Mouse (Mus musculus) kidney, postnatal 0 days (tissue): Measurements from ENCODE around the gene Chic1. TPM values are rescaled to one million over a fixed set of nuclear protein-coding genes. Genes with fewer than 3 reads are reported as not detected.

Experiments
- ATAC-seq: fragments of 200-750 bp; cut with Nextera tagmentation; replicated peaks from 2 replicates; pipeline ENCODE4 v1.8.0; 2017; ENCODE audit warnings: low read depth, moderate number of reproducible peaks, moderate TSS enrichment, moderate library complexity; ENCODE audit not compliant: low FRiP score
- DNase-seq: peaks from one replicate; pipeline ENCODE4 v3.0.0-alpha.2; 2016; ENCODE audit warnings: low spot score
- H3K27ac ChIP-seq: fragments of 300-500 bp; sonication (generic); 2 replicates; pipeline ENCODE4 v1.5.1; 2014; ENCODE audit warnings: mild to moderate bottlenecking
- H3K27me3 ChIP-seq: fragments of 300-500 bp; sonication (generic); 2 replicates; pipeline ENCODE4 v1.6.1; 2014; ENCODE audit warnings: low read length, mixed read lengths; ENCODE audit not compliant: insufficient read depth
- H3K36me3 ChIP-seq: fragments of 300-500 bp; sonication (generic); 2 replicates; pipeline ENCODE4 v1.6.1; 2014; ENCODE audit warnings: low read length, mixed read lengths; ENCODE audit not compliant: insufficient read depth
- H3K4me1 ChIP-seq: fragments of 300-500 bp; sonication (generic); replicated peaks from 2 replicates; pipeline ENCODE4 v1.6.1; 2014; ENCODE audit warnings: antibody characterized with exemption, low read length, mixed read lengths; ENCODE audit not compliant: insufficient read depth
- H3K4me2 ChIP-seq: fragments of 300-500 bp; sonication (generic); 2 replicates; pipeline ENCODE4 v1.6.1; 2014; ENCODE audit warnings: mild to moderate bottlenecking, low read length, moderate library complexity, mixed read lengths
- H3K4me3 ChIP-seq: fragments of 300-500 bp; sonication (generic); replicated peaks from 2 replicates; pipeline ENCODE4 v1.5.1; 2014; ENCODE audit warnings: low read depth, low read length
- H3K9ac ChIP-seq: fragments of 300-500 bp; sonication (generic); 2 replicates; pipeline ENCODE4 v1.6.1; 2014; ENCODE audit warnings: low read depth, low read length
- H3K9me3 ChIP-seq: fragments of 300-500 bp; sonication (generic); replicated peaks from 2 replicates; pipeline ENCODE4 v1.6.1; 2016; ENCODE audit warnings: low read length, inconsistent platforms, mixed read lengths
- CTCF ChIP-seq: IDR thresholded peaks from 2 replicates; pipeline ENCODE4 v1.5.1; 2016; ENCODE audit warnings: antibody characterized with exemption, low read depth, mild to moderate bottlenecking, moderate library complexity
- WGBS: fragments of 180-500 bp; shearing (Covaris S2); extraction: QIAGEN DNeasy Blood & Tissue Kit; methylation state at CpG from one replicate; pipeline ENCODE4 v1.1.7; 2014; 5-methylcytosine and 5-hydroxymethylcytosine counted together
- polyA plus RNA-seq: library from polyadenylated mRNA; unstranded; fragments of >200 nt; fragmentation: Nextera tagmentation; extraction: Ambion mirVana; gene quantifications from 2 replicates; pipeline ENCODE4 v1.2.1, GENCODE M21; 2015

The Chic1 gene
- polyA plus RNA-seq, 1 experiment from 2014 or later = 1.6 TPM

DNA sequence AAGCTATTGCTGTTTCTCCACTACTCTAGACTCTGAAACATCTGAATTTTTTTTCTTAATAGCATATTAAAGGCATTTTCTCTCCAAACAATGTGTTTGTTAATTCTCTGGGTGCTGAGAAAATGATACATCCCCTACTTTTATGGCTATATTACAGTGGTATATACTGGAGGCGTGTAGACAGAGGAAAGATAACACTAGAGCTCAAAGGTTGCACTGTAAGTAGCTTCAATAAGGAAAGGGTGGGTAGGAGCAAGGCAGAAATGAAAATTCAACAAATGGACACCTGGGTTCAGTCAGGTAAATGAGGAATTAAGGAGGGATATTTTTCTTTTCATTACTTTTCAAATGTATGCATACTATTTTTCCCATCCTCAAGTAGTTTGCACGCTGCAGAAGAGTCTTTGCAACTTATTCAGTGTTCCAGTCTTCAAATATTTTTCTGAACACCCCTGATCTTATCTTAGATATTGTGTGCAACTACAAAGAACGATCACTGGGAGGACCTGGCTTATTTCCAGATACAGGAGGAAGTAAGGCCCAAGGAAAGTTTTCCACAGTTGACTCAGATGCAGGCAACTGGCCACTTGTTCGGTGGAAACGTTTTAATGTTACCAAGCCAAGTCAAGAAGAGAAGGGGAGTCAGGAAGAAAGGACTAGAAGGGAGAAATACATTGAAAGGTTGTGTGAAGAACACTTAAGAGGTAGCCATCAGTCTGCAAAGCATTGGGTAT, 25.0 kb upstream of the Chic1 start:
- Histone ChIP-seq H3K9ac (no peak overlapping the region), H3K4me3 (no peak overlapping the region), H3K4me1 (no peaks in the 10 kb centered on the region), H3K36me3 (no peaks in the 10 kb centered on the region), H3K27me3 (no peaks in the 10 kb centered on the region), H3K9me3 (no peaks in the 10 kb centered on the region), H3K4me2 (no peak overlapping the region), H3K27ac (no peak overlapping the region)
- ATAC-seq = no peak
- WGBS = 55% methylated on average over 5 of the region's 5 CpGs
- TF ChIP-seq CTCF = no peak
- no peak for DNase-seq

- DNase-seq (no peak), ATAC-seq (no peak)
- Histone ChIP-seq H3K27ac (no peak overlapping the region), H3K36me3 (no peaks in the 10 kb centered on the region), H3K9ac (no peak overlapping the region), H3K9me3 (no peaks in the 10 kb centered on the region), H3K27me3 (no peaks in the 10 kb centered on the region; the same call in 1 of the 2 replicates), H3K4me3 (no peak overlapping the region), H3K4me1 (no peaks in the 10 kb centered on the region), H3K4me2 (no peak overlapping the region)
- no peak for TF ChIP-seq CTCF
- WGBS = 73% methylated on average over 3 of the region's 3 CpGs
These were observed 14.7 kb upstream of the Chic1 start for GRCm38 (mm10) chrX:103341369-103342113.

DNA sequence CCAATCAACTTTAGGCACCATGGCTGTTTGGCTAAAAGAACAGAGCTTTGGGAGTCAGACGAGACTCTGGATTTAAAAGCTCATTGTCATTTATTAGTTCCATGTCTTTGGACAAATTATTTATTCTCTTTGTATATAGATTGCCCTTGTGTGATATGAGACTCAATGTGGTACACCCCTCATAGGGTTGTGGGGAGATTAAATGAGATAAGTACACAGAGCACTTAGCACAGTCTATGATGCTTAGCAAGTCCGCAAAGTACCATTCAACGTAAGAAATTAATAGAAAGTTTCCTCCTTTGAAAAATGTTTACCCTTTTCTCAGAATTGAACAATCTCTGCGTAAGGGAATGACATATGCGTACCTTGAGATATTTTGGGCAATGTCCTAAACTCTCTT, 492 bp upstream of the Chic1 start:
- Histone ChIP-seq H3K9me3 (no peaks in the 10 kb centered on the region), H3K27ac (no peak overlapping the region), H3K4me1 (no peaks in the 10 kb centered on the region), H3K36me3 (no peaks in the 10 kb centered on the region), H3K4me2 (peak overlapping the region; percentile 59), H3K27me3 (no peaks in the 10 kb centered on the region; the same call in 1 of the 2 replicates), H3K9ac (no peak overlapping the region), H3K4me3 (peak overlapping the region; percentile 68; the same call in 1 of the 2 replicates)
- WGBS = 51% methylated on average over 5 of the region's 5 CpGs
- no peak for TF ChIP-seq CTCF
- ATAC-seq (no peak), DNase-seq (no peak)

- no peak overlapping the region for H3K27ac ChIP-seq
- 17% methylated on average over 24 of the region's 24 CpGs for WGBS
- no peaks in the 10 kb centered on the region for H3K36me3 ChIP-seq
- no peaks in the 10 kb centered on the region for H3K9me3 ChIP-seq
- H3K4me2 ChIP-seq = peak overlapping the region; percentile 59
- peak overlapping the region; percentile 59; the same call in 1 of the 2 replicates for H3K9ac ChIP-seq
- H3K27me3 ChIP-seq = no peaks in the 10 kb centered on the region; the same call in 1 of the 2 replicates
- ATAC-seq (peak; percentile 54), DNase-seq (peak; percentile 3)
- peak overlapping the region; percentile 68 for H3K4me3 ChIP-seq
- no peak for TF ChIP-seq CTCF
- no peaks in the 10 kb centered on the region for H3K4me1 ChIP-seq
These were observed 523 bp downstream of the Chic1 start for GRCm38 (mm10) chrX:103356761-103357236.

GRCm38 (mm10) chrX:103366201-103366600, 9.9 kb downstream of the Chic1 start:
- H3K36me3 ChIP-seq = no peaks in the 10 kb centered on the region
- H3K4me2 ChIP-seq = no peak overlapping the region
- no peak overlapping the region for H3K27ac ChIP-seq
- no peaks in the 10 kb centered on the region for H3K27me3 ChIP-seq
- ATAC-seq (no peak), DNase-seq (no peak)
- no peak for TF ChIP-seq CTCF
- no peaks in the 10 kb centered on the region for H3K4me1 ChIP-seq
- no peak overlapping the region for H3K9ac ChIP-seq
- no peaks in the 10 kb centered on the region for H3K9me3 ChIP-seq
- H3K4me3 ChIP-seq = no peak overlapping the region
- WGBS = 70% methylated on average over 5 of the region's 5 CpGs

- Histone ChIP-seq H3K4me2 (no peak overlapping the region), H3K36me3 (no peaks in the 10 kb centered on the region), H3K27me3 (no peaks in the 10 kb centered on the region), H3K27ac (no peak overlapping the region), H3K4me3 (no peak overlapping the region), H3K9me3 (no peaks in the 10 kb centered on the region), H3K9ac (no peak overlapping the region), H3K4me1 (no peaks in the 10 kb centered on the region)
- 75% methylated on average over 3 of the region's 3 CpGs for WGBS
- no peak for TF ChIP-seq CTCF
- ATAC-seq (no peak), DNase-seq (no peak)
These were observed 12.4 kb downstream of the Chic1 start for GRCm38 (mm10) chrX:103368650-103369049.
